Mouse (Mus musculus) heart, postnatal 0 days (tissue): Measurements from ENCODE around the gene Hpcal1.

Experiments
- CTCF ChIP-seq: IDR thresholded peaks from 2 replicates; pipeline ENCODE4 v1.5.1; 2016; ENCODE audit warnings: antibody characterized with exemption, control low read depth, low read depth
- EP300 ChIP-seq: IDR thresholded peaks from 2 replicates; pipeline ENCODE4 v1.6.1; 2016; ENCODE audit warnings: antibody characterized with exemption, low read depth

GRCm38 (mm10) chr12:17689931-17690563 lies 609 bp upstream of the Hpcal1 start:
- TF ChIP-seq EP300 (no peak), CTCF (no peak)
